Mouse (Mus musculus) lung, adult 2 months (tissue): ENCODE data around the gene Gnptab. TPM values are rescaled to one million over a fixed set of nuclear protein-coding genes. Genes with fewer than 3 reads are reported as not detected.
A peak's percentile ranks its signal among the peaks of the same experiment; 100 is the strongest.

ENCODE experiments used
- DNase-seq: peaks from one replicate; pipeline ENCODE4 v3.0.0; 2022
- H3K4me1 ChIP-seq: fragments of 200-500 bp; 2 replicates; pipeline ENCODE4 v1.6.1; 2011; ENCODE audit warnings: low read length; ENCODE audit not compliant: control insufficient read depth, insufficient read depth
- H3K4me3 ChIP-seq: fragments of 200-500 bp; replicated peaks from 2 replicates; pipeline ENCODE3; 2011; ENCODE audit warnings: low read depth, mild to moderate bottlenecking, control low read depth, low read length; ENCODE audit errors: extremely low read depth
- CTCF ChIP-seq: fragments of 200-500 bp; IDR thresholded peaks from 2 replicates; pipeline ENCODE4 v1.5.1; 2011; ENCODE audit warnings: mild to moderate bottlenecking, low read length, control low read depth; ENCODE audit not compliant: insufficient read depth
- POLR2A ChIP-seq: fragments of 200-500 bp; IDR thresholded peaks from 2 replicates; pipeline ENCODE4 v1.6.1; 2011; ENCODE audit warnings: low read depth, mild to moderate bottlenecking, control low read depth, low read length, borderline replicate concordance; ENCODE audit errors: extremely low read depth
- whole genome bisulfite sequencing: fragments of 180-500 bp; shearing (Covaris S2); methylation state at CpG from one replicate; pipeline ENCODE4 v1.1.7; 2018; 5-methylcytosine and 5-hydroxymethylcytosine counted together
- polyA plus RNA-seq: library from polyadenylated mRNA; depleted of rRNA; stranded (reverse); fragments of >200 nt; gene quantifications from 2 replicates; pipeline ENCODE4 v1.2.3, GENCODE M21; 2012

The Gnptab gene
- polyA plus RNA-seq, 1 experiment, result 16.6 TPM

GRCm38 (mm10) chr10:88385758-88386157, 6.8 kb downstream of the Gnptab start:
- TF ChIP-seq CTCF, result no peak
- no peak for TF ChIP-seq POLR2A
- WGBS, result 63% methylated on average over 6 of the region's 6 CpGs
- Histone ChIP-seq H3K4me1 (peaks cover 12% of the 10 kb centered on the region), H3K4me3 (no peak overlapping the region)
- no peak for DNase-seq

GRCm38 (mm10) chr10:88386251-88386650, 7.3 kb downstream of the Gnptab start:
- Histone ChIP-seq H3K4me1 (peaks cover 12% of the 10 kb centered on the region; the same call in 1 of the 2 replicates), H3K4me3 (no peak overlapping the region)
- 62% methylated on average over 6 of the region's 6 CpGs for WGBS
- DNase-seq, result no peak
- TF ChIP-seq POLR2A (no peak), CTCF (no peak)

GRCm38 (mm10) chr10:88389576-88389975, 10.6 kb downstream of the Gnptab start:
- H3K4me3 ChIP-seq, result no peak overlapping the region
- peaks cover 10% of the 10 kb centered on the region; the same call in 1 of the 2 replicates for H3K4me1 ChIP-seq
- no peak for TF ChIP-seq POLR2A
- no peak for TF ChIP-seq CTCF
- DNase-seq, result no peak
- WGBS, result 37% methylated on average over 4 of the region's 4 CpGs

DNA sequence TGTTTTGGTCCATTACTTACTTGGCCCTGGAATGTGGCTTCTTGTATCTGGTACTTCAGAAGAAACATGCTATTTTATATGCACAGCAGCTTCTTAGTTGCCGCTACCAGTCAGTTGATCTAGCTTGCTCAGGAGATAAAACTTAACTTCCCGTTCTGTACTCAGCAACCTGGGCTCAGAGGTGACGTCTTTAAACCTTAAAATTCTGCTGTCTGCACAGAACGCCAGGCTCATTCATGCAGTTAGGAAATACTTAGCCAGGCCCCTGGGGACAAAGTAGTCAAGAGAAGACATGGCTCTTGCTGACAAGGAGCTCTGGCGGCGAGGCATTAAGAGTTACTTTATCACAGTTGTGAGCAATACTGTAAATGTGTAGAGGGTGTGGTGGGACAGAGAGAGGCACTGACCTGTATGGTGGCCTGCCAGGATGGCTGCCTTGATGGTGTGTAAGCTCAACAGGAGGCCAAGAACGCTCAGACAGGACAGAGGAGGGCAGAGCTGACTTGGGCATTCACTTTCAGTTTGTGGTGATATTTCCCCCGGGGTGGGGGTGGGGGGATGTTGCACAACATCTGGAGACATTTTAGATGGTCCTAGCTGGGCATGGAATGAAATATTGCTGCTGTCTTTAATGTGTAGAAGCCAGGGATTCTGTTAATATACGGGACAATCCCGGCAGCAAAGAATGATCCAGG, 11.3 kb downstream of the Gnptab start:
- DNase-seq, result no peak

DNA sequence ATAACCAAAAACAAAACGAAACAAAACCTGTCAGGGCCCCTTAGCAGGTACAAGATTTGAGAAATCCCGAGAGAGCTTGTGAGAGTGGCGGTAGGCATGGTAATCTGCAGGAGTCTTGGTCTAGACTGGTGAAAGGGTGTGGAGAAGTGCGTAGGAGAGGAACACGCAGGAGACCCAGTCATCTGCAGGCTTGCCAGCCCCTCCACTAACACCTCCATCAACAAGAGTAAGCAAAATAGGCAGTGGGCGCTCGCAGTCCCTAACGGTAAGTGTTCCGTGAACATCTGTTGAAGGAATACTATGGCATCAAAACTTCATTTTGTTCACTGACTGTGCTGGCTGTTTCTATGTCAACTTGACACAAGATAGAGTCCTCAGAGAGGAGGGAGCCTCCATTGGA, 12.6 kb downstream of the Gnptab start:
- TF ChIP-seq CTCF, result no peak
- no peak for TF ChIP-seq POLR2A
- Histone ChIP-seq H3K4me1 (0 out of 2 replicates have a peak, but pooled peaks cover 4% of the 10 kb centered on the region), H3K4me3 (no peak overlapping the region)
- no peak for DNase-seq
- 91% methylated on average over 9 of the region's 9 CpGs for WGBS

More for the DNA sequence above, 11.3 kb downstream of the Gnptab start:
- 40% methylated on average over 10 of the region's 10 CpGs for WGBS
- TF ChIP-seq POLR2A (no peak), CTCF (no peak)
- peaks cover 10% of the 10 kb centered on the region; the same call in 1 of the 2 replicates for H3K4me1 ChIP-seq
- H3K4me3 ChIP-seq, result peak overlapping the region; percentile 33

- Histone ChIP-seq H3K4me1 (0 out of 2 replicates have a peak, but pooled peaks cover 4% of the 10 kb centered on the region), H3K4me3 (no peak overlapping the region)
- DNase-seq, result no peak
- TF ChIP-seq CTCF (no peak), POLR2A (no peak)
- 88% methylated on average over 9 of the region's 9 CpGs for WGBS
These were observed 13.4 kb downstream of the Gnptab start for GRCm38 (mm10) chr10:88392181-88392847.

- no peak for TF ChIP-seq POLR2A
- Histone ChIP-seq H3K4me1 (no peaks in the 10 kb centered on the region), H3K4me3 (no peak overlapping the region)
- 79% methylated on average over 6 of the region's 6 CpGs for WGBS
- no peak for DNase-seq
These were observed 19.8 kb downstream of the Gnptab start for GRCm38 (mm10) chr10:88398668-88399243.

DNA sequence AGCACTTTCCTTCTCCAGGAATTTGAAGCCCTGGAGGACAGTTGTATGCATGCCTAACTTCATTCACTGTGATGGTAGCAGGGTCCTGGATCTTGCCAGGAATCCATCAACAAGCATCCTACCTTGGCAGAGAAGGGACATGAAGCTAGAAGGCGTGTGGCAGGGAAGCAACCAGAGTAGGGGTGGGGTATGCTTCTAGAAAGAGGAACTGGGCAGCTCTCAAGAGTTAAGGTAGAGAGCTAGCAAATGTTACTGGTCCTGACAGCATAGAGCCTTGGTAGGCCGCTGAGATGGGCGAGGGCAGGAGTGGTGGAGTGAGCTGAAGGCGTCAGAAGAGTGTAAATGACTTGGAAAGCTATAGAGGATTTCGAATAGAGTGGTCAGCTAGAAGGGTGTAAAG, 20.3 kb downstream of the Gnptab start:
- WGBS, result 80% methylated on average over 5 of the region's 5 CpGs
- no peak for TF ChIP-seq POLR2A
- no peak for TF ChIP-seq CTCF

GRCm38 (mm10) chr10:88403021-88403420, 24.1 kb downstream of the Gnptab start:
- no peak for TF ChIP-seq POLR2A
- TF ChIP-seq CTCF, result no peak
- DNase-seq, result no peak
- 80% methylated on average over 4 of the region's 4 CpGs for WGBS

More for the DNA sequence above, 20.3 kb downstream of the Gnptab start:
- DNase-seq, result no peak
- Histone ChIP-seq H3K4me3 (no peak overlapping the region), H3K4me1 (no peaks in the 10 kb centered on the region)

DNA sequence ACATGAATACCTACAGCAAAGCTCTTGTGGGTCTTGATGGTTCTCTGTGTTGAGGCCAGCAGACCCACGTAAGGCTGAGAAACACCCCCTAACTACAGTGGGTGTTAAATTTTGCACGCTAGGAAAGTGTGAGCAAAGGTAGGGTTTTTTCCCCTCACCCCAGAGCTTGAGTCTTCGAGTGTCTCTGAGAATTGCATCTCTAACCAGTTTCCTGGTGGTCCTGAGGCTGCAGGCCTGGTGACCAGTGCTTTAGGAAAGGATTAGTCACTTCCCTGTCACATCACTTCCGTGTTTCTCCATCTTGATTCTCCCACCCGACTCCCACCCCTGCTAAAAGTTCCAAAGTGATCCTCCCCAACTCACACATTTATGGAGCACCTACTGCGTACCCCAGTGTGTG, 25.3 kb downstream of the Gnptab start:
- Histone ChIP-seq H3K4me1 (no peaks in the 10 kb centered on the region), H3K4me3 (no peak overlapping the region)
- 79% methylated on average over 6 of the region's 6 CpGs for whole genome bisulfite sequencing
- TF ChIP-seq CTCF, result no peak
- no peak for TF ChIP-seq POLR2A
- no peak for DNase-seq

More at GRCm38 (mm10) chr10:88403021-88403420, 24.1 kb downstream of the Gnptab start:
- Histone ChIP-seq H3K4me3 (no peak overlapping the region), H3K4me1 (no peaks in the 10 kb centered on the region)
